Mouse (Mus musculus) liver, adult 2 months (tissue): ENCODE data around the gene Fam19a1.

Experiments
- CTCF ChIP-seq: fragments of 200-500 bp; IDR thresholded peaks from 2 replicates; pipeline ENCODE4 v1.5.1; 2011; ENCODE audit warnings: low read depth, low read length, control low read depth
- POLR2A ChIP-seq: fragments of 200-500 bp; IDR thresholded peaks from 2 replicates; pipeline ENCODE4 v1.6.1; 2011; ENCODE audit warnings: low read length, control low read depth; ENCODE audit not compliant: insufficient read depth; ENCODE audit errors: extremely low read depth

DNA sequence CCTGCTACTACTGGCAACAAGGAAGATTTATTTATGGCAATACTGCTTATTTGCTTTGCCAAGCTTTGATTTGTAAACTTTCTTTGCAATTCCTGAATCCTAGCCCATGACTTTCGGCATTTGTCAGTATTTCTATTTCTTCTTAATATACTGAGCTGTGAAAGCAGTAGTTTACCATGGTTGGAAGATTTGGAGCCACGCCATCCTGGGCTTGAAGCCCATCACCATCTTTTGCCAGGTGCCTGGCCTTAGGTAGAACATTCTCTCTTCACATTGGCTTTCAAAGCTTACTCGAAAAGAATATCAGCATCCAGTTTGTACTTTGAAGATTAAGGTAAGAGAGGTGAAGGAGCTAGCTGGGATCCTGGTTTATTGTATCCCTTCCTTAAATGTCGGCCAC lies 334.5 kb downstream of the Fam19a1 start:
- TF ChIP-seq POLR2A (no peak), CTCF (no peak)
